Mouse (Mus musculus) B cell, adult 67 days (primary cell): ENCODE data around the gene Olfr1101. TPM values are rescaled to one million over a fixed set of nuclear protein-coding genes. Genes with fewer than 3 reads are reported as not detected.

Experiments
- total RNA-seq, 2 experiments: library from RNA; stranded (reverse); gene quantifications; 4 replicates each; pipeline ENCODE4 v1.2.4; 2023

Gene Olfr1101
- not detected for total RNA-seq

GRCm38 (mm10) chr2:86991121-86991520 is at the start of gene Olfr1101:
Gene Olfr1101 (minus strand): TSS chr2:86991221.

DNA sequence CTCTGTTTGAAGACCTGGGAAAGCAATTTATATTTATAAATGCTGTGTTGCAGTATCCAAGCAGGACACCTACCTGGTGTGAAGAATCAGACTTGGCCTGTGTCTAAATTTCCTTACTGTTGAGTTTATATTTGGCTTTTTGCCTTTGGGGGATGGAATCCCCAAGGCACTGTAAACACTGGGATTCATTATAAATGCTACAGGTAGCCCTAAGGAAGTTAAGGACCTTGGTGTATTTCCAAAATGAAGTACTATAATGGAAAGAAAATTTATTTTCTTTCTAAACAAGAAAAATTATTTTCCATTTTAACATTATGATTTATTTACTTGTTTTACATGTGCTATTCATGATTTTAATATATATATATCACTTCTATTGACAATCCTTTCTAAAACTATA is 45.4 kb upstream of the Olfr1101 start, which contains the start of gene Olfr1105:
TSS of gene Olfr1105 (minus strand) at position 101 of the 400 bp plus-strand sequence.

DNA sequence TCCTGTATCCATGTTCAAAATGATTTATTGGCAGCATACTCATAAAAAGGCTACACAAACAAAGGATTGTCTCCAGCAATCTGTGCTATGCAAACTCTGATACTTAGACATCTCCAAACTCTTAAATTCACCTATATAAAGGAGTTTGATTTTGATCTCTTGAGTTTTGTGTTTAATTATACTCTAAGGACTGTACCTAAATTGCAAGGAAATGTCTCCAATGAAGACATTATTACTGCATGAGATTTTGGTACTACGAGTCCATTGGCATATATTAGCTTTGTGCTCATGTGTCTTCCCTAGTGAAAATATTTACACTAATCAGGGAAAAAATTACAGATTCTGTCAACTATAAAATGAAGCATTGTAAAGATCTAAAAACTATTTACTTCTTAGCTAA is 36.0 kb upstream of the Olfr1101 start, which contains the start of gene Olfr1104:
TSS of gene Olfr1104 (minus strand) at position 101 of the 400 bp plus-strand sequence.

DNA sequence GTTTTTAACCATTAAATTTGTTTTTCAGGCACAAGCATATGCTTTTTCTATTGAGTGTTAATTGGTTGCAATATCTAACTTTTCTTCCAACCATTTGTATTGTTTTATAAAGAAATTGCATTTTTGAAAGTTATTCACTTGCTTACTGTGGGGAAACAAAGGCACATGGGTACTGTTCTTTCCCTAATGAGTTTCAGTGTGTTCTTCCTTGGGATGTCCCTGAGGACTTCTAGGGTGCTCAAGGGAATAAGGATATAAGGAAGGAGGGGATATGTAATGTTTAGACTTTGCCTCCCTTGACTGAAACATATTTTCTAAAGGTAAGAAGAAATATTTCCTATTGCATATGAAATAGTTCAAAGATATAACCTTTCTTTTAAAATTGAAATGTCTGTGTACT is 7.1 kb upstream of the Olfr1101 start, which contains the start of gene Olfr1102:
TSS of gene Olfr1102 (plus strand) at position 301 of the 400 bp plus-strand sequence.

GRCm38 (mm10) chr2:86979854-86980253 is 11.2 kb downstream of the Olfr1101 start, which contains the start of gene Olfr1100:
Gene Olfr1100 (minus strand): TSS chr2:86979954.

GRCm38 (mm10) chr2:86960593-86960992 is 30.4 kb downstream of the Olfr1101 start, which contains the start of gene Olfr1099:
Gene Olfr1099 (minus strand): TSS chr2:86960693.

Other genes starting within 250 kb of the Olfr1101 start
- gene Olfr1090, start 232.2 kb downstream of the Olfr1101 start, total RNA-seq, result not detected
- gene Olfr1093, start 208.7 kb downstream of the Olfr1101 start, total RNA-seq, result not detected
- gene Olfr141, start 181.2 kb downstream of the Olfr1101 start, total RNA-seq, result not detected
- gene Olfr1094, start 166.6 kb downstream of the Olfr1101 start, total RNA-seq, result not detected
- not detected for gene Olfr1095, start 139.5 kb downstream of the Olfr1101 start, total RNA-seq
- not detected for gene Gm13723, start 116.4 kb downstream of the Olfr1101 start, total RNA-seq
- not detected for gene Olfr1097, start 99.0 kb downstream of the Olfr1101 start, total RNA-seq
- gene Olfr1098, start 66.7 kb downstream of the Olfr1101 start, total RNA-seq, result not detected
- not detected for gene Olfr1099, start 30.5 kb downstream of the Olfr1101 start, total RNA-seq
- gene Olfr1100, start 11.3 kb downstream of the Olfr1101 start, total RNA-seq, result not detected
- gene Olfr1102, start 7.2 kb upstream of the Olfr1101 start, total RNA-seq, result not detected
- gene Olfr1104, start 35.9 kb upstream of the Olfr1101 start, total RNA-seq, result not detected
- gene Olfr1105, start 45.3 kb upstream of the Olfr1101 start, total RNA-seq, result not detected
- gene Olfr1106, start 61.1 kb upstream of the Olfr1101 start, total RNA-seq, result not detected
- not detected for gene Olfr1107, start 84.6 kb upstream of the Olfr1101 start, total RNA-seq
- not detected for gene Olfr1109, start 104.8 kb upstream of the Olfr1101 start, total RNA-seq
- gene Olfr259, start 123.3 kb upstream of the Olfr1101 start, total RNA-seq, result not detected
- gene Olfr1110, start 149.1 kb upstream of the Olfr1101 start, total RNA-seq, result not detected
- gene Olfr1111, start 161.4 kb upstream of the Olfr1101 start, total RNA-seq, result not detected
- not detected for gene Olfr1112, start 196.6 kb upstream of the Olfr1101 start, total RNA-seq
- gene Olfr1113, start 217.7 kb upstream of the Olfr1101 start, total RNA-seq, result not detected